Mouse (Mus musculus): Measurements from ENCODE around the gene Pdzd4.

DNA sequence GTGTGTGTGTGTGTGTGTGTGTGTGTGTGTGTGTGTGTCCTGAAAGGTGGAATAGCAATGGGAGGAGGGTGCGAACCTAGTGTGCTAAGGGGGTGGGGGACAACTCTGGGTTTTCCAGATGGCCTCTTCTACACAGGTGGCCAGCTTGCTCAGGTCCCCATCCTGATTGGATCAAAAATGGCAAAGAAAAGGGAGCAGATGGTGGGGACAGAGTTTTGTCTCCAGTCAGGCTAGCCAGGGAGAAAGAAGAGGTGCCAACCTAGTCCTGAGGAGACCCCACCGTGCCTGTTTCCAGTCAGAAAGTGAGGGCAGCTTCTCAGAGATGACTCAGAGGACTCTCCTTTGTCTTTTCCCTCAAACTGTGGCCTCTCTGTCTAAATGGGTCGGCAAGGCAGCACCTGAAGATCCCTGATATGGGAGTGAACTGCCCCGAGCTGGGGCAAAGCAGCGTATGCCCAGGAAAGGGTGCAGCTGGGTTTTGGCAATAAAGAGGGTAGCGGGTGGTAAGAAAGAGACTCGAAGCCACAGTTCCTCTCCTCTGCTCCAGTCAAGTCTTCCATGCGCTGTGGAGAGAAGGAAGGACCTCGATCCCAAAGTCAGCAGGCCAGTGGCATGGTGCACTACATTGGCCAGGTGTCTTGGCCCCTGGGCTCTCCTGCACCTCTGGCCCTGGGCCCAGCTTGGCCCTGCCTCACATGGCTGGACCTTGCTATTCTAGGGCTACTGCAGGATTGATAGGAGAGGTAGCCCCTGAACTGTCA lies 29.7 kb upstream of the Pdzd4 start:
- TF ChIP-seq EP300 (IDR thresholded peaks at IDR 0.05; ENCODE audit: low read depth) (no peak), CTCF (IDR thresholded peaks at IDR 0.05; ENCODE audit: low read depth) (no peak)
